Mouse (Mus musculus) neural tube, embryonic 11.5 days (tissue): Measurements from ENCODE around the gene Mecom. TPM values are rescaled to one million over a fixed set of nuclear protein-coding genes. Genes with fewer than 3 reads are reported as not detected.

ENCODE experiments used
- ATAC-seq: fragments of 200-750 bp; cut with Nextera tagmentation; 2 replicates; pipeline ENCODE4 v1.8.0; 2017; ENCODE audit warnings: moderate number of reproducible peaks, mild to moderate bottlenecking, moderate TSS enrichment, moderate library complexity; ENCODE audit not compliant: insufficient read depth, low FRiP score, low TSS enrichment
- DNase-seq: peaks from one replicate; pipeline ENCODE4 v3.0.0-alpha.2; 2015; ENCODE audit warnings: low spot score
- H3K27ac ChIP-seq: fragments of 300-500 bp; sonication (generic); 2 replicates; pipeline ENCODE4 v1.5.1; 2014; ENCODE audit warnings: low read depth, mild to moderate bottlenecking, low read length
- H3K27me3 ChIP-seq: fragments of 300-500 bp; sonication (generic); 2 replicates; pipeline ENCODE4 v1.6.1; 2014; ENCODE audit warnings: mild to moderate bottlenecking, low read length, mixed read lengths; ENCODE audit not compliant: control insufficient read depth, insufficient read depth
- H3K36me3 ChIP-seq: fragments of 300-500 bp; sonication (generic); 2 replicates; pipeline ENCODE4 v1.6.1; 2014; ENCODE audit warnings: mild to moderate bottlenecking, low read length, moderate library complexity, mixed read lengths; ENCODE audit not compliant: control insufficient read depth, insufficient read depth
- H3K4me1 ChIP-seq: fragments of 300-500 bp; sonication (generic); 2 replicates; pipeline ENCODE4 v1.6.1; 2014; ENCODE audit warnings: low read length, mixed read lengths; ENCODE audit not compliant: control insufficient read depth, insufficient read depth
- H3K4me2 ChIP-seq: fragments of 300-500 bp; sonication (generic); 2 replicates; pipeline ENCODE4 v1.6.1; 2014; ENCODE audit warnings: low read depth, mild to moderate bottlenecking, moderate library complexity
- H3K4me3 ChIP-seq: fragments of 300-500 bp; sonication (generic); 2 replicates; pipeline ENCODE4 v1.5.1; 2014; ENCODE audit warnings: low read depth, low read length
- H3K9ac ChIP-seq: fragments of 300-500 bp; sonication (generic); 2 replicates; pipeline ENCODE4 v1.6.1; 2014; ENCODE audit warnings: mild to moderate bottlenecking, low read length
- H3K9me3 ChIP-seq: fragments of 300-500 bp; sonication (generic); 2 replicates; pipeline ENCODE4 v1.6.1; 2016; ENCODE audit warnings: low read length; ENCODE audit not compliant: control insufficient read depth
- WGBS: fragments of 180-500 bp; shearing (Covaris S2); extraction: QIAGEN DNeasy Blood & Tissue Kit; methylation state at CpG from one replicate; pipeline ENCODE4 v1.1.7; 2014; 5-methylcytosine and 5-hydroxymethylcytosine counted together
- polyA plus RNA-seq: library from polyadenylated mRNA; unstranded; fragments of >200 nt; fragmentation: Nextera tagmentation; extraction: Ambion mirVana; gene quantifications from 2 replicates; pipeline ENCODE4 v1.2.1, GENCODE M21; 2014

Gene Mecom
- polyA plus RNA-seq, 1 experiment from 2014 or later = 31.8 TPM

GRCm38 (mm10) chr3:29903596-29904308 is 644.1 kb downstream of the Mecom start:
- no peak for DNase-seq
- ATAC-seq = no peak
- H3K9me3 ChIP-seq = no peaks in the 10 kb centered on the region
- H3K27me3 ChIP-seq = no peaks in the 10 kb centered on the region
- WGBS = 72% methylated on average over 11 of the region's 11 CpGs
- H3K9ac ChIP-seq = no peak overlapping the region
- H3K4me3 ChIP-seq = no peak overlapping the region
- no peak overlapping the region for H3K27ac ChIP-seq
- H3K36me3 ChIP-seq = no peaks in the 10 kb centered on the region
- no peak overlapping the region for H3K4me2 ChIP-seq
- no peaks in the 10 kb centered on the region for H3K4me1 ChIP-seq

Other genes starting within 250 kb of the Mecom start
- 0.31 and 0.37 TPM in 2 replicates for gene Actrt3, start 51.9 kb upstream of the Mecom start, polyA plus RNA-seq
- 41.9 and 44.6 TPM in 2 replicates for gene Mynn, start 54.1 kb upstream of the Mecom start, polyA plus RNA-seq
- gene Lrriq4, start 96.5 kb upstream of the Mecom start, polyA plus RNA-seq = 0.16 TPM in 1 of 2 replicates, not detected in the other
- 1.2 and 1.6 TPM in 2 replicates for gene Lrrc34, start 99.9 kb upstream of the Mecom start, polyA plus RNA-seq
- gene Lrrc31, start 151.8 kb upstream of the Mecom start, polyA plus RNA-seq = not detected in 2 replicates
- not detected in 2 replicates for gene Samd7, start 198.3 kb upstream of the Mecom start, polyA plus RNA-seq
- 60.8 and 68.5 TPM in 2 replicates for gene Sec62, start 244.9 kb upstream of the Mecom start, polyA plus RNA-seq